Mouse (Mus musculus): ENCODE data around the gene Dffb.

DNA sequence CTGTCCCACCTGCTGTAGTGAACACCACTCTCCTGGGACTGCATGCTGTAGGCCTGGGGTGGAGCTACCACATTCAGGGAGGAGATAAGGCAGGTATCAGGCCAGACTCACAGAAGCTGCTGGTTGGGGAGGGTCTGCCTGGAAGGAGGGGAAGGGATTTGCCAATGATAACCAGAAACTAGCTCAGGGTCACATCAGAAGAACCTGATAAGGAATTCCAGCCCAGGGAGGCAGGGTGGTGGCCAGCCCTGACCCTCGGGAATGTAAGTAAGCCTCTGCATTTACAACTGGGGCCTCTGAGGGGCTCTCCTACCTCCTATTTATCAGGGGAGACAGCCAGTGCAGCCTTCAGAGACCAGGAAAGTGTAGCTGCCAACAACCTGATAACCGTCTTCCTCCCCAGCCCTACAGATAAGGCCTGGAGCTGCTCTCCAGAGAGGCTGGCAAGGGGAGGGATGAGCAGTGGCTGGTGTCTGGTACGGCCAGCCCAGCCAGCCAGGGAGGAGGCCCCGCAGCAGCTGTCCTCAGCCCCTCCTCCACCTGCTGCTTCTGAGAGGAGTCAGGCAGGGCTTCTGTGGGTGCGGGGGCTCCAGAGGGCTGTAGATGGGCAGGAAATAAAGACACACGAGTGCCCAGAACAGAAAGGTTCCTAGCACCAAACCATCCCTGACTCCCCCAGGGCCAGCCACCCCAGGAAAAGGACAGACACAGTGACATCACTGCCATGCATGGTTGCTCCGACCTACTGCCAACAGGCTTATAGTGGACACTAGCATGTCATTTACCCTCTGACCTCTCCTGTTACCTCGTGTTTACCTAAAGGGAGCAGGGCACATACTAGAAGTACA, 49.1 kb upstream of the Dffb start:
- TF ChIP-seq CTCF (IDR thresholded peaks at IDR 0.05; ENCODE audit: low read depth) (no peak), EP300 (IDR thresholded peaks at IDR 0.05; ENCODE audit: low read depth) (peak; percentile 88)

All from liver, embryonic 14.5 days (tissue).